Mouse (Mus musculus): ENCODE data around the gene Eef2k.
"Not testable (repeated sequence)": the region's sequence is repeated elsewhere in the genome, so short reads cannot be mapped to it uniquely, and the experiment has no call there.

Gene Eef2k

DNA sequence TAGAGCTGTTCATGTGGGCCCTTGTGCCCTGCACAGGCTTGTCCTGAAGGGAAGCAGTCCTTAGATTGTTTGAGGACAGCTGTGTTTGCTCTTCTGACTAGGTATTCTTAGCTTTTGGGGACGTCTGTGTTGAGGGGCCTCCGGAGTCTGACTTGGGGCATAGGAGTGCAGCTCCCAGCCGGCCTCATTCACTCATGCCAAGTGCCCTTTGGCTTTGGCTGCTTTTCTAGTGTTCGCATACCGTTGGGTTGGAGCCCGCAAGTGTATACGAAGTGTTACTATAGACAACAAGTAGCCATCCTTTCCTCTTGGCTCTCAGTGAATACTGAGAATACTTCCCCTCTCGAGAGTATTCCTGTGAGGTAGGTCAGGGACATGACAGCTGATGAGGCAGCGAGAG lies 95.6 kb downstream of the Eef2k start:
- no peak for DNase-seq (ENCODE audit: low read depth)

- no peak for DNase-seq (ENCODE audit: low read depth)
Measured at GRCm38 (mm10) chr7:120940343-120940742, 97.7 kb downstream of the Eef2k start.

DNA sequence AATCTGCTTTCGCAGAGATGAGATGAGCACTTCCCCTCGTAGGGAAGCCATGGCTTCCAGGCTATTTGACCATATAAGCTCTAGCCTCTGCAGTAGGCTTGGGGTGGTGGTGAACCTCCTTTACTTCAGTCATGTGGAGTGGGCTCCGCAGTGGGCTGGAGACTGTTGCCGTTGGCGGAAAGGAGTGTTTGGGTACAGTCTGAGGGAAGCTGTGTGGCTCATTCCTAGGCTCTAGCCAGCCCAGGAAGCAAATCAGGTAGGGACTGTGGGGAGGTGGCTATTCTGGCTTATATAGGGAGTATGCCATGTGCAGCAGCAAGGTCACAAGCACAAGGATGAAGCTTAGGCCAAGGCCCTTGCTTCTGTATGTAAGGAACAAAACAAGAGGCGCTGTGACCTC lies 98.6 kb downstream of the Eef2k start:
- DNase-seq (ENCODE audit: low read depth): no peak

DNA sequence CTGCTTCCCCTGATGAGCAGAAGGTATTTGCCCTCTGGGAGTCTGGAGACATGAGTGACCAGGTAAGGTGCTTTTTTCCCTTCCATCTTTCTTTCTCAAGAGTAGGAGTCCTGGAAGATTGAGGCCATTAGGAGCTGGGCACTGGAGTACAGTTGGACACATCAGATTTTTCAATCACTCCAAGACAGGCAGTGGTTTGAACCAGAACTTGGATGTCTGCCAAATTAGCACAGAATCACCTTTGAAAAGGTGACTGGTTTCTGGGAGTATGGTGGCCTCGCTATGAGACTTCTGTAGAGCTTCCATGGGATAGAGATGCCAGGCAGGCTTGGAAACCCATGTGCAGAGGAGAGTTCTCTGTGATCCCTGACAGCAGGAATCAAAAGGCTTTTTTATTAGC lies 99.9 kb downstream of the Eef2k start:
- no peak for DNase-seq (ENCODE audit: low read depth)

DNA sequence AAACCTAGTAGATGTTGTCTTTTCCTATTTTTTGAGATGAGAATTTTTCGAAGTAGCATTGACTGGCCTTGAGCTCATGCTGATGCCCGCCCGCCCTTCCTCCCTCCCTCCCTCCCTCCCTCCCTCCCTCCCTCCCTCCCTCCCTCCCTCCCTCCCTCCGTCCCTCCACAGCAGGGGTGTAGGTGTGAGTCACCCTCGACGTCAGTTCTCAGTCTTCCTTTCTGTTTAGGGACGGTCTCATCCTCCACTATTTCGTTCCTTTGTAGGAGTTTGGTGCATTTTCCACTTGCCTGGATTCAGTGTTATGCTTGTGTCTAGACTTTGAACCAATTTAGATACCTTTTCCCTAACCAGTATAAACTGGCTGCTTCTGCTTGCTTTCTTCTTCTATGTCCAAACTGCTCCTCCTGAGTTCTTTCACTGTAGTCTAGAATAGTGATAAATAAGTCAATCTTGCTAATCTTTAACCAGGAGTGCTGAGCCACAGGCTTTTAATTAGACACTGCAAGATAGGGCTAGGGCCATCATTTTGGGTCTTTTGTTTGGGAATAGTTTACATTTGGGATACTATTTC lies 101.4 kb downstream of the Eef2k start:
- no peak for DNase-seq (ENCODE audit: low read depth)

- DNase-seq (ENCODE audit: low read depth): not testable (repeated sequence)
Measured at GRCm38 (mm10) chr7:120953591-120953990, 111.0 kb downstream of the Eef2k start.
